8 mouse cellular contexts compared by ENCODE assay signal in the genomic region with DNA sequence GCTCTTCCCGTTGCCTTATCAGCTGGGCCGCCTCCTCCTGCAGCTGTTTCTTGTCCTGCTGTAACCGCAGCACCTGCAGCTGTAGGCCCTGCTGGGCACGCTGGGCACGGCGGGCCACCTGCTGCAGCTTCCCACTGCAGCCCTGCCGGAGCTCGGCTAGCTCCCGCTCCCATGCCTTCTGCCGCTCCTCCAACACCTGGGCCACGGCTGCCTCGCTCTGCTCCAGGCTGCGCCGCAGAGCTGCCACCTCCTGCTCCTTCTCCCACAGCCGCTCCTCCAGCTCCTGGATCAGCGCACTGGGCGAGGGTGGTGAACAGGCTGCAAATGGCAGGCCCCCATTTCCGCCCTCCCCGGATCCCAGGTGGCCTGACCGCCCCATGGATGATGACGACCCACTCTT. TPM values are rescaled to one million over a fixed set of nuclear protein-coding genes. Genes with fewer than 3 reads are reported as not detected.
DNase-seq lines count a peak whose midpoint lies in the region; ATAC-seq lines count a peak whose summit lies in the region.

No protein-coding gene starts in this region.

- 7% methylated on average over 21 of the region's 21 CpGs for WGBS in heart, embryonic 11.5 days (ENCODE audit: insufficient replicate concordance)
- WGBS in embryonic facial prominence, embryonic 11.5 days: 13% methylated on average over 21 of the region's 21 CpGs

- H3K4me2 ChIP-seq in heart, embryonic 11.5 days: peak overlapping the region; percentile 81
- peak overlapping the region; percentile 90 for H3K4me2 ChIP-seq in embryonic facial prominence, embryonic 11.5 days (ENCODE audit: low read depth, low read length)

- peak; percentile 14; the same call in 1 of the 2 replicates for ATAC-seq in heart, embryonic 11.5 days (replicated peaks; ENCODE audit: insufficient number of reproducible peaks, low FRiP score, low TSS enrichment)
- no peak for ATAC-seq in embryonic facial prominence, embryonic 11.5 days (replicated peaks; ENCODE audit: insufficient number of reproducible peaks, low FRiP score, low TSS enrichment, low read depth)

- no peak for DNase-seq in heart, adult 11 months
- DNase-seq in CD4-positive helper T cell, adult 2 months (ENCODE audit: low read depth, low spot score): peak; percentile 32
- DNase-seq in embryonic facial prominence, embryonic 11.5 days (ENCODE audit: low spot score): peak; percentile 20
- DNase-seq in kidney, postnatal 10 days: peak; percentile 36
- DNase-seq in retina, embryonic 14.5 days (ENCODE audit: low spot score): peak; percentile 23
- no peak for DNase-seq in frontal cortex, postnatal 14 days (ENCODE audit: low spot score in 2 of 2)
- no peak for DNase-seq in lung, postnatal 36 days

- H3K4me1 ChIP-seq in heart, embryonic 11.5 days (ENCODE audit: control insufficient read depth, insufficient read depth, low read length): peaks cover 18% of the 10 kb centered on the region
- H3K4me1 ChIP-seq in embryonic facial prominence, embryonic 11.5 days (ENCODE audit: control insufficient read depth, insufficient read depth, low read length): peaks cover 9% of the 10 kb centered on the region

- no peak overlapping the region for H3K9ac ChIP-seq in heart, embryonic 11.5 days (ENCODE audit: low read depth, low read length)
- H3K9ac ChIP-seq in embryonic facial prominence, embryonic 11.5 days (replicated peaks; ENCODE audit: low read length): peak overlapping the region; percentile 22

- no peak overlapping the region for H3K27ac ChIP-seq in heart, embryonic 11.5 days (ENCODE audit: low read depth, low read length)
- no peak overlapping the region for H3K27ac ChIP-seq in embryonic facial prominence, embryonic 11.5 days (replicated peaks; ENCODE audit: low read depth, low read length)

- H3K4me3 ChIP-seq in heart, embryonic 11.5 days (ENCODE audit: low read depth, low read length): peak overlapping the region; percentile 47
- peak overlapping the region; percentile 5; the same call in 1 of the 2 replicates for H3K4me3 ChIP-seq in embryonic facial prominence, embryonic 11.5 days (ENCODE audit: low read depth, low read length)

- no peaks in the 10 kb centered on the region for H3K36me3 ChIP-seq in heart, embryonic 11.5 days (ENCODE audit: control insufficient read depth, insufficient read depth, low read length)
- no peaks in the 10 kb centered on the region for H3K36me3 ChIP-seq in embryonic facial prominence, embryonic 11.5 days (replicated peaks; ENCODE audit: control insufficient read depth, insufficient read depth, low read depth, low read length)

- peaks cover 69% of the 10 kb centered on the region for H3K27me3 ChIP-seq in heart, embryonic 11.5 days (ENCODE audit: control insufficient read depth, insufficient read depth, low read length)
- H3K27me3 ChIP-seq in embryonic facial prominence, embryonic 11.5 days (ENCODE audit: control insufficient read depth, insufficient read depth, low read length): peaks cover 31% of the 10 kb centered on the region

- no peaks in the 10 kb centered on the region for H3K9me3 ChIP-seq in heart, embryonic 11.5 days (replicated peaks; ENCODE audit: control insufficient read depth, low read length)
- no peaks in the 10 kb centered on the region for H3K9me3 ChIP-seq in embryonic facial prominence, embryonic 11.5 days (replicated peaks; ENCODE audit: control insufficient read depth, low read length)

RNA-seq across cellular contexts. Expression of a gene that starts 6.0 kb away (rescaled TPM):
- 8.9 and 10.4 TPM in 2 replicates for polyA plus RNA-seq in heart, embryonic 11.5 days (2014; fragmentation: Nextera tagmentation; extraction: Ambion mirVana)
- 19.8 and 19.9 TPM in 2 replicates for polyA plus RNA-seq in embryonic facial prominence, embryonic 11.5 days (2014; fragmentation: Nextera tagmentation; extraction: Ambion mirVana)

RNA-seq across cellular contexts. Expression of a gene that starts 6.0 kb away (rescaled TPM):
- polyA plus RNA-seq in heart, embryonic 11.5 days (2014; fragmentation: Nextera tagmentation; extraction: Ambion mirVana): 18.8 and 19.7 TPM in 2 replicates
- 23.8 and 24.7 TPM in 2 replicates for polyA plus RNA-seq in embryonic facial prominence, embryonic 11.5 days (2014; fragmentation: Nextera tagmentation; extraction: Ambion mirVana)

RNA-seq across cellular contexts. Expression of a gene that starts 6.8 kb away (rescaled TPM):
- polyA plus RNA-seq in heart, embryonic 11.5 days (2014; fragmentation: Nextera tagmentation; extraction: Ambion mirVana): 0.66 and 0.69 TPM in 2 replicates
- polyA plus RNA-seq in embryonic facial prominence, embryonic 11.5 days (2014; fragmentation: Nextera tagmentation; extraction: Ambion mirVana): 0.79 and 1.1 TPM in 2 replicates

RNA-seq across cellular contexts. Expression of a gene that starts 28.6 kb away (rescaled TPM):
- polyA plus RNA-seq in heart, embryonic 11.5 days (2014; fragmentation: Nextera tagmentation; extraction: Ambion mirVana): 41.3 and 44.7 TPM in 2 replicates
- 45.0 and 45.1 TPM in 2 replicates for polyA plus RNA-seq in embryonic facial prominence, embryonic 11.5 days (2014; fragmentation: Nextera tagmentation; extraction: Ambion mirVana)

RNA-seq across cellular contexts. Expression of a gene that starts 31.6 kb away (rescaled TPM):
- 88.7 and 91.0 TPM in 2 replicates for polyA plus RNA-seq in heart, embryonic 11.5 days (2014; fragmentation: Nextera tagmentation; extraction: Ambion mirVana)
- 131 and 136 TPM in 2 replicates for polyA plus RNA-seq in embryonic facial prominence, embryonic 11.5 days (2014; fragmentation: Nextera tagmentation; extraction: Ambion mirVana)

Comparison
In these comparisons a context has a peak if more than half of its experiments do, and no peak if none do; other contexts are left out.
1. DNase-seq: peak in CD4-positive helper T cell, adult 2 months (single experiment), embryonic facial prominence, embryonic 11.5 days (single experiment), kidney, postnatal 10 days (single experiment) and retina, embryonic 14.5 days (single experiment); none in heart, adult 11 months (single experiment), frontal cortex, postnatal 14 days (0 of 2) and lung, postnatal 36 days (single experiment).